Mouse (Mus musculus) naive thymus-derived CD4-positive, alpha-beta T cell, adult 2 months (primary cell): Measurements from ENCODE around the gene Defa31.
"Not testable (repeated sequence)": the region's sequence is repeated elsewhere in the genome, so short reads cannot be mapped to it uniquely, and the experiment has no call there.

Experiments
- DNase-seq: peaks from one replicate; pipeline ENCODE4 v3.0.0-alpha.2; 2011; ENCODE audit warnings: low read depth

The Defa31 gene

DNA sequence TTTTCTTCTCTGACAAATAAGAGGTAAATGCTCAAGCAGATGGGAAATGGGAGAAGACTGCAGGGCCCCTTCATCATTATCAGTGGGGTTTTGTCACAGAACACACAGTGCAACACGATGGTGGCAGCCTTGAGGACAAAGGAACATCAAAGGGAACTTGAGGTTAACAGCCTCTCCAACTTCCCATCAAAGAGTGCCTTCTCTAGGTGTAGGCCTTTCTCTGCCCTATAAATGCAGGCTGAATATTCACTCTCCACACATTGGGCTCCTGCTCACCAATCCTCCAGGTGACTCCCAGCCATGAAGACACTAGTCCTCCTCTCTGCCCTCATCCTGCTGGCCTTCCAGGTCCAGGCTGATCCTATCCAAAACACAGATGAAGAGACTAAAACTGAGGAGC lies at the start of gene Defa31:
Gene Defa31, plus strand, starts transcription at position 301 of the 400 bp plus-strand sequence.
- not testable (repeated sequence) for DNase-seq

- DNase-seq = not testable (repeated sequence)
These were observed 29.4 kb upstream of the Defa31 start, which contains the start of gene Defa22 for GRCm38 (mm10) chr8:21161977-21162376. TSS of gene Defa22 (plus strand) at chr8:21162277.

DNA sequence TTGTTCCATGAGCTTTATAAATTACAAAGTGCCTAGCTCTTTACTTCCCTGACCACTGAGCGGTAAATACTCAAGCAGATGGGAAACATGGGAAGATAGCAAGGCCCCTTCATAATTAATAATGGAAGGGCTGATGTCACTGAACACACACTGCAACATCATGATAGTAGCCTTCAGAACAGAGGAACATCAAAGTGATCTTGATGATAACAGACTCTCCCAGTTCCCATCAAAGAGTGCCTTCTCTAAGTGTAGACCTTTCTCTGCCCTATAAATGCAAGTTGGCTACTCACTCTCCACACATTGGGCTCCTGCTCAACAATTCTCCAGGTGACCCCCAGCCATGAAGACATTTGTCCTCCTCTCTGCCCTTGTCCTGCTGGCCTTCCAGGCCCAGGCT lies 9.8 kb downstream of the Defa31 start, which contains the start of gene Gm15293:
Gene Gm15293, plus strand, starts transcription at position 301 of the 400 bp plus-strand sequence.
- DNase-seq = not testable (repeated sequence)
